Mouse (Mus musculus) heart, postnatal 0 days (tissue): ENCODE data around the gene Sema6c.

Source experiments
- CTCF ChIP-seq: IDR thresholded peaks from 2 replicates; pipeline ENCODE4 v1.5.1; 2016; ENCODE audit warnings: antibody characterized with exemption, control low read depth, low read depth
- EP300 ChIP-seq: IDR thresholded peaks from 2 replicates; pipeline ENCODE4 v1.6.1; 2016; ENCODE audit warnings: antibody characterized with exemption, low read depth

- TF ChIP-seq CTCF = no peak
- TF ChIP-seq EP300 = no peak
Measured at GRCm38 (mm10) chr3:95208286-95208685, 48.0 kb downstream of the Sema6c start.
